Mouse (Mus musculus): ENCODE data around the gene Fkbp5.

Fkbp5 gene

DNA sequence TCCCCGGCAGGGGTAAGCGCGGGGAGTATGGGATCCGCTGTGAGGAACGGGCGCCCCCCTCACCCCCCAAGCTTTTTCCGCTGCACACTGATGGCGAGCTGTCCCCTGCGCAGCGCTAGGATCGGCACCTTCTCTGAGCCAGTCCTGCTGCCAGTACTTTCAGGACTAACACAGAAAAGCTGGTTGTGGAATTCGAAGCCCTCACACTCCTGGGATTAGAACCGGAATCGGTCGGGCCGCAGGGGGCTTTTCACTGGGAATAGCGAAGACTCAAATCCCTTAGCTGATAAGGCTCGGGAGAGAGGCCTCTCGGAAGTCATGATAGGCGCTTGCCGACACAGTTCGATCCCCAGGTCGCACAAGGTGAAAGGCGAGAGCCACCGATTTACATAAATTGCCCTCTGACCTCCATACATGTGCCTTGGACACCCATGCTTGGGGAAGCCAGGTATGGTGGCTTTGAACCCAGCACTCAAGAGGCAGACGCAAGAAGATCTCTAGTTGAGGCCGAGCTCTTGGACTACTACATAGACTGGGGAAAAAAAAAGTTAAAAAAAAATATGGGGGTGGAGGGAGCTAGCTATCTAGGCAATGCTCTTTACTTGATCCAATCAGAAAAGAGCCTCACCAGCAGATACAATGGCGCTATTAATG lies 6.2 kb upstream of the Fkbp5 start:
- DNase-seq = no peak

DNA sequence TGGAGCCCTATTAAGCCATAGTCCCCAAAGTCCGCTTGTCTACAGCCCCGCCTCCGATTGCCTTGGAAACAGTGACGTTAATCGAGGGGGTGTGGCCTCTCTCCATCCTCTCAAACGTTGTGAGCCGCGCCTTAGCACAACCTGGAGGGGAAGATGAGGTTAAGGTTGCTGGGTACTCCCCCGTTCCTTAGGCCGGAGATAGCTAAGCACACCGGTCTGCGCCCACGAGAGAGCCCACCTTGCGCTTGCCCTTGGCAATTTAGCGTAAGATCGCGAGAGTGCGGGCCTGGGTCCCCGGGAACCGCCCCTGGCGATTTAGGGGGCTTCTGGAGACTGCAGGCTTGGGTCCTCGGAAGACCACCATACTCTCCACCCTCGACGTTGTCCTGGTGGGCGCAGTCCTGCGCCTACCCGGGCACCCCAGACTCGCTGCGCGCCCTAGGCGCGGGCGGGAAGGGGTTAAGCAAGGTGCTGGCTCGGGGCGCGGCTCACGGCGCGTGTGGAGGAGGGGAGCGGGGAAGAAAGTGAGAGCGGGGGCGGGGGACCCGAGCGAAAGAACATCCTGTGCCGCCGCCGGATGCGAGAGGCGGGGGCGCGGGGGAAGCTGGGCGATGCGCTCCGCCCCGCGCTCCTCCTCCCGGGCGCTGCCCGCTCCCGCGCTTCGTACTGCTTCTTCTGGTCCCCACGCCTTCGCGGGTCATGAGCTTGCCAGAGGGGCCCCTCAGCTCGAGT lies 5.5 kb upstream of the Fkbp5 start:
- DNase-seq = peak; percentile 91

DNA sequence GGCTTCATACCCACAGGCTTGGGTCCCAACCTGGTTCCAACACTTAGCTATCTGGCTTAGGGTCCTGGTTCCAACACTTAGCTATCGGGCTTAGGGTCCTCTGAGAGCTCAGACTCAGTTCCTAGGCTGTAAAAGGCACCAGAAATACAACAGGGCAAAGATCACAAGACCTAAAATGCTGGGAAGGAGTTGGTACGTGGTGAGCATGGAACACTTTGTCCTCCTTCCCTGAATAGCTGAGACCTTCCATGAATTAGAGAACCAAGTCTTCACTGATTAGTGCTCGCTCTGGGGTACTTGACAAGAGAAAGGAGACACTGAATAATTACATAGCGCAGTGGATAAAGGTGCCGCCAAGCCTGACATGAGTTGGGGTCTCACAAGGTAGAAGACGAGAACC lies 4.6 kb upstream of the Fkbp5 start:
- no peak for DNase-seq

DNA sequence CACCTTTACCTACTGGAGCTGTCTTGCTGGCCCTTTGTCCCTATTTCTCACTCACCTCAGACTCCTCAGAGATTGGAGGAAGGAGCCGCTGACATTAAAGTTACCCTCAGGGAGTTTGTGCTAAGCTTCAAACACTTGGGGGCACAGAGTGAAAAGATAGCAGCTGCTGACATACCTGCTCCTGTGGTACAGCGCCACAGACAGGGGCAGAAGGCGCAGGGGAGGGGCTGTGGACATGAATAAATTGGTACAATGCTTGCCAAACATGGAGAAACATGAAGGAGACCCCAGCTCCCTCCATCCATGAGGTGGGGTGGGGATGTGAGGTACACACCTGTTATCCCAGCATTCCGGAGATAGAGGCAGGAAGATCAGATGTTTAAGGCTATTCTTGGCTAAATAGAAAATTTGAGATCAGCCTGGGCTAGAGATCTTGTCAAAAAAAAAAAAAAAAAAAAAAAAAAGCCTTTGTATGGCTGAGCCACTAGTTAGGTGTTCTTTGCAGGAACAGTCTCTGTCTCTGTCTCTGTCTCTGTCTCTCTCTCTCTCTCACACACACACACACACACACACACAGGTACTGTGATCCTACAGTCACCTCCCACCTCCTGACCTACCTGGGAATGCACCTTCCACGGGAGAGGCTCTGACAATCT lies 3.9 kb upstream of the Fkbp5 start:
- no peak for DNase-seq

DNA sequence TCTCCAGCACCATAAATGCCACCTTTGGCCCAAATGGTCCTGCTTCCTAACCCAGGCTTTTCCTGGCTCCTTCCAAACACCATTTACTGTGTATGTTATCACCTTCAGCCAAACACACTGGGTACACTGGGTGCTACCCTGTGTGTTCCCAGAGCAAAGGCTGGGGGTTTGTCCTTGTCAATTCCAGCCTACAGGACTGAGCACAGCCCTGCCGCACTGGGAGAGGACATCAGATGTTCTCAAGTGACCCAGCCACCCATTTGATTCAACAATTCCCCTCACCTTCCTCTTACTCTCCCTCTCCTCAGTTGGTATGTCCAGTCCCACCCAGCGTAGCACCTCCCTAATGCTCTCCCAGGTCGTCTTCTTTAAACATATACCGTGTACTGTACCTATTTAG lies 3.2 kb upstream of the Fkbp5 start:
- no peak for DNase-seq

DNA sequence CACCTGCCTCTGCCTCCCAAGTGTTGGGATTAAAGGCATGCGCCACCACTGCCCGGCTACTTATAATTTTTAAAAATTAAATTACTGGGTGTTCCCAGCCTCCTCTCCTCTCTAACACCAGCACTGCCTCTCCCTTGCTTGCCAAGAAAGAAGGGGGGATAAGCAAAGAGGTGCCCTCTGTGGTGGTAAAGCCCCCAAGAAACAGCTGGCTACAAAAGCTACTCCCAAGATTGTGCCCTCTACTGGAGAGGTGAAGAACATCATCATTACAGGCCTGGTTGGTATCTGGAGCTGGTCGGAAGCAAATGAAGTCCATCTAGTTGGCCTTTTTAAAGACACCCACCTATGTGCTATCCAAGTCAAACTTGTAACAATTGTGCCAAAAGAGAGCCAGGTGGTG lies 2.5 kb upstream of the Fkbp5 start:
- no peak for DNase-seq

DNA sequence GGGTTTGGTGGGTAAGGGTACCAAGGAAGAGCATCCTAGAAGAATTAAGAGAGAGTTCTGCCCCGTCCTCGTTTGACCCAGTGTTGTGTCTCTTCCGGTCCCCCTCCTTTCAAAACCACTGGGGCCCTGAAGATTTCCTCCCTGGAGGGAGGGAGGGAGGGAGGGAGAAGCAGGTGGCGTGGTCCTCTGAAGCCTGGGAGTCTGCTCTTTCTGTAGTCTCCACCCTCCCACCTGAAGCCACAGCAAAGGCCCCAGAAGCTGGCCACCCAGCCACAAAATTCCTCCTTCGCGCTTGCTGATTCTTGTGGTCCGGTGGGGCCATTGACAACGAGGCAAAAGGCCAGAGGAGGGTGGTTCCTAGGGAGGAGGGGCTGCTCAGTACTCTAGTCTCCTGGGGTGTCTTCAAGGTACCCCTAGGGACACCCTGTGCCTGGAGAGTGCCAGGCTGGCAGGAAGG lies 1.3 kb upstream of the Fkbp5 start:
- DNase-seq = peak; percentile 10

DNA sequence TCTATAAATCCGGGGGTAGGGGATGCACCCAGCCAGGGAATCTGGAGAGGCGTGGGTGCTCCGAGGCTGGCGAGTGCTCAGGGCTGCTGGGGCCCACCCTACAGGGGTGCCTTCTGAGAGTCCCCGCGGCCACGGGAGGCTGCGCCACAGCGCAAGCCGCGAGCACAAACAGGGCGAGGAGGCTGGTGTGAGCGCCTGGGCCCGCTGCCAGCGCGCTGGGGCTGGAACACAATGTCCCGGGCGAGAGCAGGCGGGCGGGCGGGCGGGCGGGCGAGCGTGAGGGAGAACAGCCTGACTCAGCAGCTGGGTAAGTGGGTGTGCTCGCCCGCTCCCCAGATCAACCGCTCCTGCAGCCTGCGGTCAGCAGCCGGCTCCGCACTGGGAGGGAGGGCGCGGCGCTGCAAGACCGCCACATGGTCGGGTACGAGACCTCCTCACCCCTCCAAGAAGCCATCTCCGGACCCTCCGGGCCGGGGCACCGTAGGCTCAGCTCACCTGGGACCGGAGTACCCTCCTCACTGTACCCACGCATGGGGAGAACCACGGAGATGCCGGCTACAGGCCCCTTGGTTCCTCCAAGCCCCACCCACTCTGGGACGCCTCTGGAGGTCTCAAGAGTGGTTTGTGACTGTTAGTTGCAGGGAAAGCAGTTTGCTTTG lies 758 bp upstream of the Fkbp5 start:
- peak; percentile 76 for DNase-seq

DNA sequence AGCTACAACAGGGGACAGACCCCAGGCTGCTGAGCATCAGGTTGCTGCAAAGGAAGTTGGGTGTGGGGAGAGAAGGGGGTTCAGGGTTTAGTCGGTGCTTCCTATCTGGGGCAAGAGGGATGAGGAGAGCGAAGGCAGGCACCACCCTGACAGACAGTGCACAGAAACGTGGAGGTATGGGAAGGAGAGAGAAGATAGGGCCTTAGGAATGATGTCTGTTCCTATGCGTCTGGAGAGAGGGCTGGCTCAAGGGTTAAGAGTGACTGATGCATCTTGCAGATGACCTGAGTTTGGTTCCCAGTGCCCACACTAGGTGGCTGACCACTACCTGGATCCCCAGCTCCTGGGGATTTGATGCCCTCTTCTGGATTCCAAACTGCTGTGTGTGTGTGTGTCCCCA lies 446 bp downstream of the Fkbp5 start:
- DNase-seq = no peak

DNA sequence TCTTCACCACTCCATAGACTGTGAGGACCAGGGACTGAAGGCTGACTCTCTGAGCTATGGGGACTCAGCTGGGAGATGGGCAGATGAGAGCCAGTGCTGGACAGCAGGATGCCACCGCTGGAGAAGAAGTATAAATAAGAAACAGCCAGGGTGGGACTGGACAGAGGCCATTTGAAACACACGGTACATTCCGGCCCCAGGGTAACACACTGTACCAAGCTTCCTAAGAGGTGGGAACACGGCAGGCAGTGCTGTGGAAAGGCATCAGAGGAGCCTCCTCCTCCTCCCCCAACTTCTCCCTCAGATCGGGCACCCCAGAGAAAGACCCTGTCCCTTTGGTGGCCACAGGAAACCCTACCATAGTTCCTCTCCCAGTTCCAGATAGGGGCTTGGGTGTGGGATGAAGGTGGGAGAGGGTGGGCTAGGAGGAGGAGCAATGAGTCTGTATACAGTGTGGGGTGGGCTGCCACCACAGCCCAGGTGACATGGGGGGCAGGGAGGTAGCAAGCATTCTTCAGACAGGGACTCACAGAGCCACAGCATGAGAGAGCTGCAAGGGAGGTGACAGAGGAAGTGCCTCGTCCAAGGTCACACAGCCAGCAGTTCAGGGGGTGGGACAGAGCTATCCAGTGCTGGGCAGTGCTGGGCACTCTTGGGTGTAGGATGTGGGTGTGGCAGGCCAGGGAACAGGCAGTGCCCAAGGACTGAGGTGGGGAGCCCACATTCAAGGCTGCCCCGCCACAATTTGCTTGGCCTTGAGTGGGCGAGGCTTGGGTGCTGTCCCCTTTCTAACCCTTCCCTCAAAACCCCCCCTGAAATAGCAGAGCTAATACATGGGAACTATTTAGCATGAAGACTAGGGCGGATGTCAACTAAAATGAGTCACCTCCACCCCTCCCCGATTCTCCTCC lies 1.6 kb downstream of the Fkbp5 start:
- DNase-seq = no peak

DNA sequence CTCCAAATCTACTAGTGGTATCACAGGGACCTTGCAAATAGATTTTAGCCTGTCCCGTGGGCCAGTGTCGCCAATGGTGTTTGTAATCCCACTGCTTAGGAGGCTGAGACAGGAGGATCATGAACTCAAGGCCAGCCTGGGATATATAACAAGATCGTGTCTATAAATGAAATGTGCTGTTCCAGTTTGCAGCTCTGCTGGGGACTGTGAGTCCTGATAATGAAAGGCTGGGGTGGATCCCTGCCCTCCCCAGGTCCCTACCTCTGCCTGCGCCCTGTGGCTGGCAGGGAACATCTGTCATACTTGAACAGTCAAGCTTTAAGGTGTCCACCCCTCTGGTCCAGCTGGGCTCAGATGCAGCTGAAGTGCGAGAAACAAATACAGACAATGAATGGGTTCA lies 2.8 kb downstream of the Fkbp5 start:
- DNase-seq = no peak

DNA sequence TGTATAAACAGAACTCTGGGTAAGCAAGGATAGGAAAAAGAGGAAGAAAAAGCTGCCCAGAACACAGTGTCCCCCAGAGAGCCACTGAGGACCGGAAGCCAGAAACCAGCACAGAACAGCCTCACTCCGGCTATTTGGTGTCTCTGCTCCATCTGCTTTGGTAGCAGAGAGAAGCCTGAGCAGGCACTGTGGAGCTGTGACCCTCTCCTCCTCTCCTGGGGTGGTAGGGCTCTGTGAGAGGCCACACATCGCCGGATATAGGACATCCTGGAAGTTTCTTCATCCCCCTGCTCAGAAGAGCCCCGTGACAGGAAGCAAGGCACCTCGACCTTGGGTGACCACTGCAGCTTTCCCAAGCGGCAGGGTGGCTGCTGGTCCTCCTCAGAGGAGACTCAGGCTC lies 3.5 kb downstream of the Fkbp5 start:
- no peak for DNase-seq

DNA sequence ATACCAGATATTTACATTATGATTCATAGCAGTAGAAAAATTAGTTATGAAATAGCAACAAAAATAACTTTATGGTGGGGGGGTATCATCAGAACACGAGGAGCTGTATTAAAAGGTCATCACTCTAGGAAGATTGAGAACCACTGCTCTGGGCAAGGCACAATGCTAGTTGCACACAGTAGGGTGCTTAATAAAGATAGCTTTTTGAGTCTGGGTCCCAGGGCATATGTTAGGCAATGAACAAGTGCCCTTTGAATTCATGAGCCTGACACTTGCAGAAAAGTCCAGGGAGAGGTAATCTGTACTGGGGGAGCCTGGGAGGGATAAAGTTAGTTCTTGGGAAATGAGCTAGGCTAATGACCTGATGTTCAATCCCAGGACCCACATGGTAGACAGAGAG lies 4.0 kb downstream of the Fkbp5 start:
- no peak for DNase-seq

DNA sequence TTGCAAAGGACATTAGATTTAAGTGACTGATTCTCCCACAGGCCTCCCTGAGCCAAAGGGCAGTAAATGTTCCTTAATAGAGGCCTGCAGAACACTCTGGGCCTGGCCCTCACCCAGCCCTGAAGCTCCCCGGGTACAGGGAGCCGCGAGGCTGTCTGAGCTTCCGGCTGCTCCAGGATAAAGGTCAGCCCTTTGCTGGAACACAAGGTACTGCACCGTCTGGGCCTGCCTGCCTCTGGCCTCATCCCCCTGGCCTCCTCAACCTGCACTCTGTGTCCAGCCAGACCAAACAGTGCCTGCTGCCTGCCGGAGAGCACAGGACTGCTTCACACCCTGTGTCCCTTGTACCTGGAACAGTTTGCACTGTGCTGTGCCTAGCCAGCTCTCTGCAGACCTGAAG lies 4.6 kb downstream of the Fkbp5 start:
- DNase-seq = no peak

DNA sequence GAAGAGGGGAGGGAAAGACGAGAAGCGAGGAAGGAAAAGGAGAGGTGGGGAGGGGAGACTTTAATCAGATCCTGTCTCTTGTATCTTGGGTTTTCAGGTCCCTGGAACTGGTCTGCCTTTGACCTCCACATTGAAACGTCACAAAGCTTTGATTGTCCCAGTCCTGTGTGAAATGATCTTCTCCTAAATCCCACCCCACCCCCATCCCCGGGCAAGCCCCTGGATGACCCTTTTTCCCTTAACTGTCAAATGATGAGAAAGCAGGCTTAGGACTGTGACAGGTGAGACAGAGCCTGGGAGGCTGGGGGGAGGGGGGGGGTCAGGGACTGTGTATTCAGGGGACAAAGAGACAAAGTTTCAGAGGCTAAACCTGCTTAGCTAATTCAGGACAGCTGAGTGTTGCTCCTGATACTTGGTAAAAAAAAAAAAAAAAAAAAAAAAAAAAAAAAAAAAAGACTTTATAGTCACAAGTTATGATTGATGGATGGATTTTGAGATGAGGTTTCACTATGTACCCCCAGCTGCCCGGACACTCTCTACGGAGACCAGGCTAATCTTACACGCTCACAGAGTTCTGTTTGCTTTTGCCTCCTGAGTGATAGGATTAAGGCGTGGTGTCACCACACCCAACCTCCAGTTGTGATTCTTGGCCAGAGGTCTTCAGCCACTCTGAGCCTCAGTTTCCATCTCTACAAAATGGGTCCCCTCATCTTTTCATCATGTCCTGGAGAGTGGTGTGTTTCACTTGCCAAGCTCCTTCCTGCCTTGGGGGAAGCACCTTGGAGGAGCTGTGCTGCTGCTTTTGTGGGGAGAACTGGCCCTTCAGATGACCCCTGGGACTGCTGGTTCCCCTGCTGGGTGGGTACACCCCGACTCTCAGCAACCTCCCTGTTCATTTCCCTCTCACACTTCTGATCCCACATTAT lies 5.4 kb downstream of the Fkbp5 start:
- no peak for DNase-seq

DNA sequence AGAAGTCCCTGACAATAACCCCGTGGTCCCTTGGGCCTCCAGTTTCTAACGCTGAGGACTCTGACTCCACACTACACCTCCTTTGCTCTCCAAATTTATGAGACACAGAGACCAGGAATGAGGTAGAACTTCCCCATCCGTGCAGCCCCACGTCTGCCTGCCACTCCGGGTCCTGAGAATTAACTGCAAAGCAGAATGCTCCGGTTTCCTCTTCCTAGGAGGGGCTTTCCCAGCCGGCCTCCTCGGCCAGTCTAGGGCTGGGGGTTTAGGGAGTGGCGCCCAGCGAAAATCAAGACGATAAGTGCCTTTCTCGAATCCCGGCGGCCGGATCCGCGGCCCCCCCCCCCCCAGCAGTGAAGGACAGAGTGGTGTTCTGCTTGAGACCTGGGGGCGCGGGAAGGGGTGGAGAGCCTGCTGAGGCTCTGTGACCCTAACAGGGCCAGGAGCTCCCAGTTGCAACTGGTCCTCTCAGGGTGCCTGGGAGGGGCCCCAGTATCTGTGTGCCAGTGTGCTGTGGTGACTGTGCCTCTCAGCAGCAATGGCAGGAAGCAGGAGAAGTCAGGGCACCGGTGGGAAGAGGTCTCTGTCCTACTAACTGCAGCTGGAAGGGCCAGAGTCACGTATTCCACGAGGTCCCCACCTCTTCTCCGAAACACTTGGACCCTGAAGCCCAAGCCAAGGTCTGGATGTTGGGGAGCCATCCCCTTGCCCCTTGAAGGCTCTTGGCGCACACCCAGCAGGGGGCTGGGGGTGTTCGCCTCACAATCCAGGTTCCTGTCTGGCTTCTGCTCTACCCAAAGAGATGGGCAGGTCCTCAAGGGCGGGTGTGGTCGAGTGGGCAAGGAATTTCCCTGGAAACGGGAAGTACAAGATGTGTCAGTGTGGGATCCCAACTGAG lies 6.6 kb downstream of the Fkbp5 start:
- DNase-seq = no peak

DNA sequence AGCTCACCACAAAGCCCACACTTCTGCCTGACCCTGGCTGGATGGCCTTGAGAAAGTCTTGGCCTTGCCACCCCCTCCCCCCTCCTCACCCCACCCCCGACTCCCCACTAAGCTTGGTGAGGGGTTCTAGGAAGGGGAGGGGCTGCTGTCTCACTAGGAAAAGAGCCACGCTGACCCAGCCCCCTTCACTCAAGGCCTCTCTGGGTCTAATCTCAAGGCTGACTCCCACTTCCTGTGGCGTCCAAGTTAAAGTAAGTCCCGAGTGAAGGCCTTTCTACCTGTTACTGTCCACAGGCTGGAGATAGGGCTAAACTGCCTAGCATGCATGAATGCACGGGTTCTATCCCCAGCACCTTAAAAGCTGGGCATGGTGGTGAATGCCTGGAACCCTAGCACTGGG lies 9.8 kb downstream of the Fkbp5 start:
- no peak for DNase-seq

DNA sequence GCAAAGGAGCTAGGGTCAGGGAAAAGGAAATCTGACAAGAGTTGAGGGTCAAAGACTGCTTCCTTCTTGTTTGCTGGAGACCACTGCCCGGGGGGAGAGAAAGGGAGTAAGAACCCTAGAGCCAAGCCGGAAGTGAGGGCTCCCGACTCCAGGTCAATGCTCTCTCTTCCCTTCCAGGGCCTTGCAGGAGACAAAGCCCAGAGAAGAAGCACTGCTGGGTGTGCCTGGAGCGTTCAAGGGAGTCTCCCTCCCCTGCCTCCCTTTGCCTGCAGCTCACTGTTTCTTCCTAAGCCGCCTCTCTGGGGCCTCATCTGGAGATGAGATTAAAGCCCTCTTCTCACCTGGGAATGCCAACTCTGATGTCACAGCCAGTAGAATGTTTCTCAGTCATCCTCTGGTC lies 10.4 kb downstream of the Fkbp5 start:
- DNase-seq = no peak

DNA sequence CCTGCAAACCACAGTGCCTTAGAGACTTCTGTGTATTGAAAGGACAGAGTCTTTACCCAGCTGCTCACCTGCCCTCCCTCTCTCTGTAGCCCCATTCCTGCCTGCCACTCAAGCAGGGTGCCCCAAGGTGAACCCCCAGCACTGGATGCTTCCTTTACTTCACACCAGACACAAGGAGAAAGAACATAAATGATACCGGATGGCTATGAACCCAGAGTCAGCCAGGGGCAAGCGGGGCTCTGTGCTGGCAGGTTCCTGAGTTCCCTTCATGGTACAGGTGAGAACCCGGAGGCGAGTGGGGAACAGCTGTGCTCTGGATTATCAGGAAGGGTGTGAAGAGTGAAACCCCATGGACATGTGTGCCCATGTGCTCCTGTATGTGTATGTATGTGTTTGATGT lies 11.7 kb downstream of the Fkbp5 start:
- DNase-seq = no peak

DNA sequence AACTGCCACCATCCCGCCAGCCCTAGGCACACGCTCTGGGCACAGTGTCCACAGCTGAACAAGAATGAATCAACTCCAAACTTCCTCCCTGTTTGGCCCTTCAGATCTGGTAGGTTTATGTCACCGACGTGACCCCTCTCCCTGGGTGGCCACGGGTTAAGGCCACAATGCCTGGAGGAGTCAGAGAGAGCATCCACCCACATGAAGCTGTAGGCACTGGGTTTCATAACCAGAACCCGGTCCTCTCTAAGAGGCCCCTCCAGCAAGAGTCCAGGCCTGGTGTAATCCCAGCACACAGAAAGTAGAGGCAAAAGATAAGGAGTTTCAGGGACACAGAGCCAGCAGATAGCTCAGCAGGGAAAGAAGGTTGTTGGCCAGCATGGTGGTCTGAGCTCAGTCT lies 13.1 kb downstream of the Fkbp5 start:
- DNase-seq = no peak

All from cerebellum, adult 8-10 months (tissue).